Mouse (Mus musculus) embryo, embryonic 10 days (tissue): ENCODE results near the gene Ube2s.
A peak's percentile ranks its signal among the peaks of the same experiment; 100 is the strongest.
"Not testable (repeated sequence)": the region's sequence is repeated elsewhere in the genome, so short reads cannot be mapped to it uniquely, and the experiment has no call there.

ENCODE experiments used
- DNase-seq: peaks from one replicate; pipeline ENCODE4 v3.0.0-alpha.2; 2015; ENCODE audit warnings: low spot score

The Ube2s gene

GRCm38 (mm10) chr7:4820925-4821324 is 8.5 kb upstream of the Ube2s start:
- DNase-seq = not testable (repeated sequence)

- no peak for DNase-seq
Measured at GRCm38 (mm10) chr7:4816559-4816958, 4.2 kb upstream of the Ube2s start.

GRCm38 (mm10) chr7:4813105-4813791 is 858 bp upstream of the Ube2s start:
- no peak for DNase-seq

GRCm38 (mm10) chr7:4811842-4812302 is 518 bp downstream of the Ube2s start:
- no peak for DNase-seq

DNA sequence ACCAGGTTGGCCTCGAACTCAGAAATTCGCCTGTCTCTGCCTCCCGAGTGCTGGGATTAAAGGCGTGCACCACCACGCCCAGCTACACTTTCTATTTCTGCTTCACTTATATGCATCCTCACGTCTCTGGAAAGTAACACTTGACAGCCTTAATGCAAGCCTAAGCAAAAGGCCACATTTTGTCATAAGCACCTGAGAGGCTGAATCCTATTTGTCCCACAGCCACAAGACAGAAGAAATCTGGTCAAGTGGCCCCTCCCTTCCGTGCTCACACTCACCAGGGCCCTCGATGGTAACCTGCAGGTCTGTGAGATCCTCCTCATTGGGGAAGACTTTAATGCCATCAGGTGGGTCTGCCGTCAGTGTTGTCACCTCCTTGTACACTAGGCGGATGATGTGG is 1.3 kb downstream of the Ube2s start:
- not testable (repeated sequence) for DNase-seq

GRCm38 (mm10) chr7:4806716-4807115 is 5.7 kb downstream of the Ube2s start:
- DNase-seq = peak; percentile 60

- DNase-seq = no peak
Measured at GRCm38 (mm10) chr7:4802247-4802646, 10.1 kb downstream of the Ube2s start.

- DNase-seq = peak; percentile 67
Measured at GRCm38 (mm10) chr7:4795767-4796433, 16.5 kb downstream of the Ube2s start.

GRCm38 (mm10) chr7:4794631-4795168 is 17.7 kb downstream of the Ube2s start:
- DNase-seq = no peak

DNA sequence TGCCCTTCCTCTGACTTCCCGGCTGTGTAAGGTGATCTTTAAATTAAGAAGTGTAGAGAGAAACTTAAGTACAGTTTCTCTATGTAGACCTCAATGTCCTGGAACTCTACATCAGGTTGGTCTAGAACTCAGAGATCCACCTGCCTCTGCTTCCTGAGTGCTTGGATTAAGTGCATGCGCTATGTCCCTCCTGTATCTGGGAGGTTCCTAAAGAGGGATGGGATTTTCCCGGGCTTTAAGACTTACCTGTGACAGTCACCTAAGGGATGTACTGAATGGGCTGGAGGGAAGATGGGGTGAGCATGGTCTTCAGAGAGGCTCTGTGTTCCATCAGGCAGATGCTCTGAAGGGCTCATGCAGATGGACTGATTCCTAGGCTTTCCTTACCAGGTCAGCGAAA is 18.7 kb downstream of the Ube2s start:
- DNase-seq = no peak

DNA sequence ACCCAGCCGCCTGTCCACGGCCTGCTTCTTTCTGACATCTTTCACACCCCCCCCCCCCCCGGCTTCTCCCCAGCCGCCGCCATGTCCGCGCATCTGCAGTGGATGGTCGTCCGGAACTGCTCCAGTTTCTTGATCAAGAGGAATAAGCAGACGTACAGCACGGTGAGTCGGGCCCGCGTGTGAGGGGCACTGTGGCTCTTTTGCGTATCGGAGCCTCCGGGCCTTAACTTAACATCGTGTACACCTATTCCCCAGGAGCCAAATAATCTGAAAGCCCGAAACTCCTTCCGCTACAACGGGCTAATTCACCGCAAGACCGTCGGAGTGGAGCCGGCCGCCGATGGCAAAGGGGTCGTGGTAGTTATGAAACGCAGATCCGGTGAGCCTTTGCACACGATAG is 19.1 kb downstream of the Ube2s start:
- not testable (repeated sequence) for DNase-seq

DNA sequence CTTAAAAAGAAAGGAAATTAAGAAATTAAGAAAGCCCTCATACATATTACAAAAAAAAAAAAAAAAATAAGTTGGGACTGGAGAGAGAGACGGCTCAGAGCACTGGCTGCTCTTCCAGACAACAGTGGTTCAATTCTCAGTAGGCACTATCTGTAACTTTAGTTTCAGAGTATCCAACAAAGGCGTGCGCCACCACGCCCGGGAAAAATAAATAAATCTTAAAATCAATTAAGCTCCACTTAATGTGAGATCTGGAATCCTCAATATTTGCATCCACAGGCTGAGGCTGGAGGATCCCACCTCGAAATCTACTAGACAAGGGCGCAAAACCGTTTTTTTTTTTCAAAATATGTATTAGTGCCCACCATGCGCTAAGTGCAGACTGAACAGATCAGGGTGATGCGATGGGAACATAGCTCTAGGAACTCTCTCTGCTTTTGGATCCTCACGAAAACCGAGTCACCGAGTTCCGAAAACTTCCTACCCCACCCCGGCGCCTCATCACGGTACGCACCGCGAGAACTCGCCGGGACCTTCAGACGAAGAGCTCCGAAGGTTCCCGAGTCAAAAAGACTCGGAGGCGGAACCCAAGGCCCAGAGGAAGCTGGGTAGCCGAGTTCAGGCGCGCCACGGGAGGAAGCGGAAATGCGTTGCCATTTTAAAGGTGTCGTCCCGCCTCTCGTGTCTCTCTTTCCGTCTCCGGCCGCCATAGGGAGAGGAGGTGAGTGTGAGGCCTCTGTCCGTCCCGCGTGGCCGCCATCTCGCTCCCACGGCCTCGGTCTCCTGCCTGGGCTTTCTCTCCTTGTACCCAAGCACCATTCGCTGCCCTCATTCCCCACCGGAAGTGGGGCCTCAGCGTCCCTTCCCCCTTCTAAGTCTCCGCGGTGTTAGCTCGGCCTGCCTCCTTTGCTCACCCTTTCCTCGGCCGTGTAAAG is 19.8 kb downstream of the Ube2s start, which contains the start of gene Rpl28:
TSS of gene Rpl28 (plus strand) at position 597 of the 935 bp plus-strand sequence.
- peak; percentile 99 for DNase-seq

GRCm38 (mm10) chr7:4789436-4789935 is 22.9 kb downstream of the Ube2s start, which contains the start of gene Tmem238:
Tmem238 (minus strand) TSS chr7:4789656.
- peak; percentile 32 for DNase-seq

DNA sequence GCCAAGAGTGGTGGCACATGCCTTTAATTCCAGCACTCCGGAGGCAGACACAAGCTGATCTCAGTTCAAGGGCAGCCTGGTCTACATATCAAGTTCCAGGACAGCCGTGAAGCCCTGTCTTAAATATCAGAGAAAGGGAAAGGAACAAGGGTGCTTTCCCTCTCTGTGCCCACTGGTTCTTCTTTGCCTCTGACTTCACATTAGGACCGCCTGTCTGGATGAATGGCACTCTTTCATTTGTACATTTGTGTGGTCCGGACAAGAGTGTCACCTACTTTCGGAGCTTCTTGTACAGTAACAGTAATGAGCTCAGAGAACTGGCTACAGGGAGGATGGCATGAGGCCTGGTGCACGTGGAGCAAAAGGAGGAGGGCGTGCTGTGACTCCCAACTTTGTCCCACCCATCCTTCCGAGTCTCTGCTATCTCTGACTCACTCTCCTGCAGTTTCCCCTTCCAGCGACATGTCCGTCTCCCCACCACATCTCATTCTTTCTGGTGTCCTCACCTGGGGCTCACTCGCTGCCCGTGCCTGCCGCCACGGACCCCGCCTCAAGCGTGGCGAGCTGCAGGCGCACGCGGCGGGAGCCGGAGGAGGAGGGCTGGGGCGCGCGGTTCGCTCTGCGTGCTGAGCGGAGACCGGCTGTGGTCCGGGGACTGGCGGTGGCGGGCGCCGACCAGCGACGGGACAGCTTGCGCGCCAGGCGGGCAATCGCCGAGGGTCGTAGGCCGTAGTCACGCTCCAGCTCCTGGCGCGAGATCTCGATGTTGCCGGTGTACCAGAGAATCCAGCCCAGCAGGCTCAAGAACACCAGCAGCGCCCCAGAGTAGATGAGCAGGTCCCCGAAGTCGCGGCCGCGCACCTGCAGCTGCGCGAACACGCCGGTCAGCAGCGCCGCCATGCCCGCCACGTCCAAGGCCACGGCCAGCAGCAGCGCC is 23.6 kb downstream of the Ube2s start:
- DNase-seq = peak; percentile 82

- DNase-seq = no peak
Measured at GRCm38 (mm10) chr7:4783667-4784268, 28.6 kb downstream of the Ube2s start.

DNA sequence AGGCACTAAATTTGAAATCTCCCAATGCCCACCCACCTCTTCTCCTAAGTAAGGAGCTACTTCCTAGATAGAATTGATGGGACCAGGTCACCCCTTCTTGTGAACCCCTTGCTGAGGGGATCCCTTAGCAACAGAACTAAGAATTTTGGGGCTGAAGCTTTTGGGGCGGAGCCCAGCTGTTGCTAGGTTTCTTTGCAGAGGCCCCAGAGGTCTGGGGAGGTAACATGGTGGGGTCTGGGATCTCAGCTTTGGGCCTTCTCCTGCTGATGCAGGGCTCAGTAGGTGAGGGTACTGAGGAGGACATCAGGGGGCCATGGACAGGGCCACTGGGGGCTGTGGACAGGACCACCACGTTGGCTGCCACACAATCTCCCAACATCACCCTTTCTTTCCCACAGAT is 29.6 kb downstream of the Ube2s start, which contains the start of the genes Il11 and Tmem190:
TSS of gene Il11 (minus strand) at position 101 of the 400 bp plus-strand sequence.
TSS of gene Tmem190 (plus strand) at position 179 of the 400 bp plus-strand sequence.
- DNase-seq = no peak

DNA sequence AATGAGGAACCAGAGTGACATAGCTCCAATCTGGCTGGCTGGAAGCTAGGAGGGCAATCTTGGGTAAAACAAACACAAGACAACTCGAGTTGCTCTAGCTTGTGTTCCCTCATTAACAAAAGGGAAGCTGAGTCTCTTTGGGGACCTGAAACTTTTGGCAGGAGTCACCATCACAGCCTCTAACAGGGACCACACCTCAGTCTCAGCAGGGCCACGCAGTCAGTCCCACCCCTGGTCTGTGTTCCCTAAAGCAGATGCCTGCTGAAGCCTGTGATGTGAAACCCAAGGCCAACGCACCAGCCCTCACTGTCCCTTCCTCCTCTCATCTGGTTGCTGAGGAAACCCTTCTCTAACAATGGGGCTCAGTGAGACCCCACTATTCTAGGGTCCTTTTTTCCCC is 30.3 kb downstream of the Ube2s start:
- DNase-seq = no peak

- DNase-seq = no peak
Measured at GRCm38 (mm10) chr7:4779921-4780320, 32.5 kb downstream of the Ube2s start.

GRCm38 (mm10) chr7:4777851-4778637 is 34.3 kb downstream of the Ube2s start:
- no peak for DNase-seq
